Mouse (Mus musculus) kidney, embryonic 15.5 days (tissue): ENCODE data around the gene Ndufa10. TPM values are rescaled to one million over a fixed set of nuclear protein-coding genes. Genes with fewer than 3 reads are reported as not detected.

ENCODE experiments used
- ATAC-seq: fragments of 200-750 bp; cut with Nextera tagmentation; replicated peaks from 2 replicates; pipeline ENCODE4 v1.8.0; 2017; ENCODE audit warnings: moderate TSS enrichment; ENCODE audit not compliant: low FRiP score
- H3K27ac ChIP-seq: fragments of 300-500 bp; sonication (generic); 2 replicates; pipeline ENCODE4 v1.5.1; 2015; ENCODE audit warnings: mild to moderate bottlenecking, inconsistent platforms
- H3K27me3 ChIP-seq: fragments of 300-500 bp; sonication (generic); 2 replicates; pipeline ENCODE4 v1.6.1; 2015; ENCODE audit warnings: inconsistent platforms
- H3K36me3 ChIP-seq: fragments of 300-500 bp; sonication (generic); 2 replicates; pipeline ENCODE4 v1.6.1; 2015; ENCODE audit warnings: inconsistent platforms
- H3K4me1 ChIP-seq: fragments of 300-500 bp; sonication (generic); 2 replicates; pipeline ENCODE4 v1.6.1; 2015; ENCODE audit warnings: inconsistent platforms
- H3K4me2 ChIP-seq: fragments of 300-500 bp; sonication (generic); 2 replicates; pipeline ENCODE4 v1.6.1; 2015; ENCODE audit warnings: moderate library complexity, mild to moderate bottlenecking, inconsistent platforms
- H3K4me3 ChIP-seq: fragments of 300-500 bp; sonication (generic); replicated peaks from 2 replicates; pipeline ENCODE4 v1.5.1; 2015; ENCODE audit warnings: mild to moderate bottlenecking, inconsistent platforms
- H3K9ac ChIP-seq: fragments of 300-500 bp; sonication (generic); 2 replicates; pipeline ENCODE4 v1.6.1; 2015; ENCODE audit warnings: mild to moderate bottlenecking, inconsistent platforms
- H3K9me3 ChIP-seq: fragments of 300-500 bp; sonication (generic); replicated peaks from 2 replicates; pipeline ENCODE4 v1.6.1; 2016; ENCODE audit warnings: inconsistent platforms
- WGBS: fragments of 180-500 bp; shearing (Covaris S2); methylation state at CpG from one replicate; pipeline ENCODE4 v1.1.7; 2015; ENCODE audit warnings: mixed read lengths; 5-methylcytosine and 5-hydroxymethylcytosine counted together
- polyA plus RNA-seq: library from polyadenylated mRNA; unstranded; fragments of >200 nt; fragmentation: Nextera tagmentation; extraction: Ambion mirVana; gene quantifications from 2 replicates; pipeline ENCODE4 v1.2.1, GENCODE M21; 2015

Gene Ndufa10
- polyA plus RNA-seq, 1 experiment from 2014 or later = 309 TPM

DNA sequence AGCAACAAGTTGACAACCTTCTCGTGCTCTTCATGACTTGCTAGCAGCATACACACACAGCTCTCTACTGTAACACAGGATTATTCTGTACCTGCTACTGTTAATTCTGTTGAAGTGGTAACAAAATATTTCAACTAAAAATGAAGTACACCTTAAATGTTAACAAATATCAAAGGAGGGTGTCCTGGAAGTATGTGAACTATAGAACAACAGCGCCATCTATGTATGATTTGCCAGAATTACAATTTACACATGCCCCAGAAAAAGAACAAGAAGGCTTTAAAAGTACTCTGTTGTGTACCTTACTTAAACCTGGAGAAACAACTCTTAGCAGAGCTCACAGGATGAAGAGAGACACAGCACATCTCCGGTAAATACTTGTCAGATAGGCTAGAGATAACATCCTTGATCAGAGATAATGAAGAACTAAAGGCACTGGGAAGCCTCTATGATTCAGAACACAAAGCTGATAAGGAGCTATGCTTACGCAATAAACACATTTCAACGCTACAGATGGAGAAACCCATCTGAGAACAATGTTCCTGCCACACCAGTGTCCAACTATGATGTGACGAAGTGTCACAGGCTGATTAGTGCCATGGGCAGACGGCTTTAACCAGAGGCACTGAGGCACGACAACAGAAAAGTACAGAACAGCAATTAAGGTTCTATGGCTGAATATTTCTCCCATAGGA, 19.8 kb downstream of the Ndufa10 start:
- no peaks in the 10 kb centered on the region for H3K27me3 ChIP-seq
- no peak overlapping the region for H3K4me3 ChIP-seq
- H3K9ac ChIP-seq = no peak overlapping the region
- H3K27ac ChIP-seq = no peak overlapping the region
- peaks cover 94% of the 10 kb centered on the region for H3K36me3 ChIP-seq
- 70% methylated on average over 8 of the region's 8 CpGs for WGBS
- no peak for ATAC-seq
- no peak overlapping the region for H3K4me2 ChIP-seq
- no peaks in the 10 kb centered on the region for H3K4me1 ChIP-seq
- H3K9me3 ChIP-seq = no peaks in the 10 kb centered on the region

GRCm38 (mm10) chr1:92448293-92448692, 25.4 kb downstream of the Ndufa10 start:
- no peak overlapping the region for H3K9ac ChIP-seq
- WGBS = 73% methylated on average over 3 of the region's 3 CpGs
- no peaks in the 10 kb centered on the region for H3K9me3 ChIP-seq
- H3K36me3 ChIP-seq = peaks cover 98% of the 10 kb centered on the region
- H3K4me3 ChIP-seq = no peak overlapping the region
- no peak for ATAC-seq
- H3K27me3 ChIP-seq = no peaks in the 10 kb centered on the region
- no peaks in the 10 kb centered on the region for H3K4me1 ChIP-seq
- H3K27ac ChIP-seq = no peak overlapping the region
- H3K4me2 ChIP-seq = no peak overlapping the region

- Histone ChIP-seq H3K4me1 (0 out of 2 replicates have a peak, but pooled peaks cover 3% of the 10 kb centered on the region), H3K36me3 (peaks cover 84% of the 10 kb centered on the region), H3K4me2 (no peak overlapping the region), H3K27me3 (no peaks in the 10 kb centered on the region), H3K27ac (no peak overlapping the region), H3K9me3 (no peaks in the 10 kb centered on the region), H3K9ac (no peak overlapping the region), H3K4me3 (no peak overlapping the region)
- no peak for ATAC-seq
- 90% methylated on average over 6 of the region's 6 CpGs for WGBS
Observed at GRCm38 (mm10) chr1:92441453-92442063, 32.1 kb downstream of the Ndufa10 start.

DNA sequence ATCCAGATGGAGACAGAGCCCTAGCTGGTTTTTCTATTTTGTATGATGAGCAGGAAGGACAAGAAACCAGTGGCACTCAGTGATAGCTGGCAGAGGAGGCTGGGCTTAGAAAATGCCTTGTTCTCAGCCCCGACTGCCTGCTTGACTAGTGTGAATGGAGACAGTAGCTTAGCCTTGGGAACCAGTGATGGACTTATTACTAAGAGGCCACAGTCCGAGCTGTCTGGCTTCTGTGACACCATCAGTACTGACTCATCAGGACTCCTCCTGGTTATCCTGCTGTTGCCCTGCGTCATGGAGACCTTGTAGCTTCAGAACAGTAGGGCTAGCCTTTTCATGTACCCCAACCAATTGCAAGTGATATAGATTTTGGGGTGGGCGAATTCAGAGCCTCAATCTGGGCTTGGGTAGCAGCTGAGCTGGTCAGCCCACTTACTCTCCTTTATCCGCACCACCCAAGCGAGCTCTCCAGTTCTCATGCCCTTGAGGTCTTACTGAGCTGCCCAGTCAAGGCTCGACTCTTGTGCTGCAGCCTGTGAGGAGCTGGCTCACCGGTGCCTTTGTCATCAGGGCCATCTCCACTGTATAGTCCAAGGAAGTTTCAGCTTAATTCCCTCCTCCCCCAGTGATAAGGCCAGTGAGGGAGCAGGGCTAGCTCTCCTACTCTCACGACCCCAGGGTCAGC, 33.5 kb downstream of the Ndufa10 start:
- Histone ChIP-seq H3K4me2 (no peak overlapping the region), H3K4me3 (no peak overlapping the region), H3K4me1 (0 out of 2 replicates have a peak, but pooled peaks cover 3% of the 10 kb centered on the region), H3K36me3 (peaks cover 72% of the 10 kb centered on the region), H3K9ac (no peak overlapping the region), H3K9me3 (no peaks in the 10 kb centered on the region), H3K27ac (no peak overlapping the region), H3K27me3 (no peaks in the 10 kb centered on the region)
- no peak for ATAC-seq
- 87% methylated on average over 9 of the region's 9 CpGs for WGBS

- ATAC-seq = no peak
- H3K27ac ChIP-seq = no peak overlapping the region
- H3K4me1 ChIP-seq = 0 out of 2 replicates have a peak, but pooled peaks cover 3% of the 10 kb centered on the region
- H3K9ac ChIP-seq = no peak overlapping the region
- H3K4me3 ChIP-seq = no peak overlapping the region
- no peak overlapping the region for H3K4me2 ChIP-seq
- WGBS = 48% methylated on average over 9 of the region's 9 CpGs
- no peaks in the 10 kb centered on the region for H3K27me3 ChIP-seq
- no peaks in the 10 kb centered on the region for H3K9me3 ChIP-seq
- peaks cover 48% of the 10 kb centered on the region for H3K36me3 ChIP-seq
Observed at GRCm38 (mm10) chr1:92437678-92438271, 35.9 kb downstream of the Ndufa10 start.

- Histone ChIP-seq H3K4me3 (no peak overlapping the region), H3K27ac (no peak overlapping the region), H3K9ac (no peak overlapping the region), H3K4me1 (0 out of 2 replicates have a peak, but pooled peaks cover 3% of the 10 kb centered on the region), H3K4me2 (no peak overlapping the region), H3K9me3 (no peaks in the 10 kb centered on the region), H3K27me3 (no peaks in the 10 kb centered on the region), H3K36me3 (peaks cover 39% of the 10 kb centered on the region)
- 57% methylated on average over 4 of the region's 4 CpGs for WGBS
- no peak for ATAC-seq
Observed at GRCm38 (mm10) chr1:92436831-92437321, 36.8 kb downstream of the Ndufa10 start.

GRCm38 (mm10) chr1:92434986-92435385, 38.7 kb downstream of the Ndufa10 start:
- no peak for ATAC-seq
- 91% methylated on average over 1 of the region's 1 CpGs for WGBS
- Histone ChIP-seq H3K36me3 (peaks cover 24% of the 10 kb centered on the region), H3K9me3 (no peaks in the 10 kb centered on the region), H3K27me3 (no peaks in the 10 kb centered on the region), H3K9ac (no peak overlapping the region), H3K4me1 (0 out of 2 replicates have a peak, but pooled peaks cover 3% of the 10 kb centered on the region), H3K27ac (no peak overlapping the region), H3K4me2 (no peak overlapping the region), H3K4me3 (no peak overlapping the region)

- Histone ChIP-seq H3K27me3 (no peaks in the 10 kb centered on the region), H3K27ac (no peak overlapping the region), H3K9me3 (no peaks in the 10 kb centered on the region), H3K4me3 (no peak overlapping the region), H3K4me1 (0 out of 2 replicates have a peak, but pooled peaks cover 3% of the 10 kb centered on the region), H3K36me3 (peaks cover 2% of the 10 kb centered on the region), H3K9ac (no peak overlapping the region), H3K4me2 (no peak overlapping the region)
- no peak for ATAC-seq
- WGBS = 61% methylated on average over 9 of the region's 9 CpGs
Observed at GRCm38 (mm10) chr1:92432791-92433190, 40.9 kb downstream of the Ndufa10 start.

- no peaks in the 10 kb centered on the region for H3K27me3 ChIP-seq
- ATAC-seq = no peak
Observed at GRCm38 (mm10) chr1:92432098-92432497, 41.6 kb downstream of the Ndufa10 start.

DNA sequence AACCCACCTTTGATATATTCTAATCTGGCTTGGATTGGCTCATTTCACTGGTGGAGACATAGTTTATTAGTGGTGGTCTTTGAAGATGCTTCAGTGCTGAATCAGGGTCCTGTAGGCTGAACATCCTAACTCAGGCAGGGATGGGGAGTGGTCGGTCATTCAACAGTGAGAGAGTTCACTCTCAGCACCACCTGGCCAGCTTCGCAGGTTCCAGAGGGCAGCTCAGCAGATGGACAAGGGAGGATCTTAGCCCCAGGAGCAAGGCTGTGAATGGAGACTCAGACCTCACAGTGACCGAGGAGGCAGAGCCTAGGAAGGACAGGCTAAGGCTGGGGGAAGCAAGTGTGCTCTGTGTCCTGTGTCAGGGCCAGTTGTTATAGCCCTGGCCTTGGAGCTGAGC, 42.2 kb downstream of the Ndufa10 start:
- WGBS = 71% methylated on average over 3 of the region's 3 CpGs
- ATAC-seq = no peak
- no peaks in the 10 kb centered on the region for H3K4me1 ChIP-seq
- H3K9ac ChIP-seq = no peak overlapping the region
- no peak overlapping the region for H3K4me3 ChIP-seq
- H3K27me3 ChIP-seq = no peaks in the 10 kb centered on the region
- no peak overlapping the region for H3K27ac ChIP-seq
- H3K4me2 ChIP-seq = no peak overlapping the region
- H3K9me3 ChIP-seq = no peaks in the 10 kb centered on the region
- no peaks in the 10 kb centered on the region for H3K36me3 ChIP-seq

More at GRCm38 (mm10) chr1:92432098-92432497, 41.6 kb downstream of the Ndufa10 start:
- H3K9me3 ChIP-seq = no peaks in the 10 kb centered on the region
- no peaks in the 10 kb centered on the region for H3K36me3 ChIP-seq
- H3K4me1 ChIP-seq = no peaks in the 10 kb centered on the region
- H3K4me3 ChIP-seq = no peak overlapping the region
- H3K4me2 ChIP-seq = no peak overlapping the region
- H3K27ac ChIP-seq = no peak overlapping the region
- H3K9ac ChIP-seq = no peak overlapping the region
- WGBS = 44% methylated on average over 4 of the region's 4 CpGs

GRCm38 (mm10) chr1:92430991-92431390, 42.7 kb downstream of the Ndufa10 start:
- Histone ChIP-seq H3K36me3 (no peaks in the 10 kb centered on the region), H3K27ac (no peak overlapping the region), H3K9me3 (no peaks in the 10 kb centered on the region), H3K4me2 (no peak overlapping the region), H3K4me3 (no peak overlapping the region), H3K4me1 (no peaks in the 10 kb centered on the region), H3K9ac (no peak overlapping the region), H3K27me3 (no peaks in the 10 kb centered on the region)
- 89% methylated on average over 1 of the region's 1 CpGs for WGBS
- no peak for ATAC-seq

DNA sequence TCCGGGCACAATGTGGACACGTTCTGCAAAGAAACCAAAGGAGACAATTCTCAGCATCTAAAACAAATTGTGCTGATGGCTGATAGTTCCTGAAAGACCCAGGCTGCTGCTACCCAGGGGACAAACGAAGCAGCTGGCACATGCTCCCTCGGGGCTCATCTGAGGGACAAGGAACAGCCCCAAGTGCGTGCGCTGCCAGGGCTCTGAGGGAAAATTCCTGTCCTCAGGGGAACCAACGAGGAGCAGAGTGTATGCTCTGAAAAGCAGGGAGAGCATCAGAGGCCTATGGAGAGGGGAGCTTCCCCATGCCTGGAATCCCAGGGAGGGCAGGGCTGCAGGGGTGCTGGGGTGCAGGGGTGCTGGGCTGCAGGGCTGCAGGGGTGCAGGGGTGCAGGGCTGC, 48.9 kb downstream of the Ndufa10 start:
- 66% methylated on average over 7 of the region's 7 CpGs for WGBS
- H3K9ac ChIP-seq = no peak overlapping the region
- no peaks in the 10 kb centered on the region for H3K27me3 ChIP-seq
- no peaks in the 10 kb centered on the region for H3K36me3 ChIP-seq
- no peaks in the 10 kb centered on the region for H3K4me1 ChIP-seq
- H3K4me2 ChIP-seq = no peak overlapping the region
- no peak overlapping the region for H3K4me3 ChIP-seq
- no peak for ATAC-seq
- no peak overlapping the region for H3K27ac ChIP-seq
- H3K9me3 ChIP-seq = no peaks in the 10 kb centered on the region
